In the genomic region with DNA sequence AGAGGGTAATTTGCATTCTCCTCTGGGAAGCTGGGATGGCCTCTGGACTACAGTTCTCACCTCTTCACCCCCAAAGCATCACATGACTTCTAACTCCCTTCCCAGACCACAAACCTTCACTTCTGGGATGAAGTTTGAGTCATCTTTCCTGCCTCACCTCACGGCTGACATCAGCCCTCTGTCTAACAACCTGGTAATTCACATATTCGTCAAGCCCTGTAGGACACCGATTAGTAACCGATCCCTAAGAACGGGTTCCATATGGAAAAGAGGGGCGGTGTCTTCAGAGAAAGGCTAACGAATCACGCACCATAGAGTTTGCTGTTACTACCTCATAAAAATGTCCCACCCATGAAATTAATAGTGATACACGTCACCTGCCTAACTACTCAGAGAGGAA, we compare ENCODE assay signal across 24 mouse cellular contexts. TPM values are rescaled to one million over a fixed set of nuclear protein-coding genes. Genes with fewer than 3 reads are reported as not detected.
A peak's percentile ranks its signal among the peaks of the same experiment; 100 is the strongest.
DNase-seq lines count a peak whose midpoint lies in the region; ATAC-seq lines count a peak whose summit lies in the region.
"Had no signal": no experiment of that assay in that cellular context is flagged by ENCODE, and none has a peak within 500 bp of the region (broad histone marks: within the 10 kb centered on the region; RNA-seq: fewer than 3 reads in every experiment).

No protein-coding gene starts in this region.

- no peaks in the 10 kb centered on the region for H3K36me3 ChIP-seq in heart, embryonic 12.5 days
- no peaks in the 10 kb centered on the region for H3K36me3 ChIP-seq in kidney, embryonic 15.5 days
- no peaks in the 10 kb centered on the region for H3K36me3 ChIP-seq in limb, embryonic 13.5 days
- no peaks in the 10 kb centered on the region for H3K36me3 ChIP-seq in limb, embryonic 10.5 days
- H3K36me3 ChIP-seq: embryonic facial prominence, embryonic 12.5 days; embryonic facial prominence, embryonic 15.5 days; heart, embryonic 10.5 days; hindbrain, embryonic 12.5 days; hindbrain, embryonic 15.5 days had no signal

- peak; percentile 80 for DNase-seq in heart, adult 11 months
- DNase-seq in kidney, adult 11 months, result no peak
- DNase-seq in limb, embryonic 10.5 days (ENCODE audit: low spot score), result no peak
- DNase-seq in frontal cortex, postnatal 14 days (ENCODE audit: low spot score in 2 of 2), result no peak
- DNase-seq: adrenal gland, adult 2 months; adrenal gland, postnatal 14 days; B cell, adult 2 months; cerebellum, adult 11 months; cerebellum, adult 2 months; cerebellum, adult 9-11 months; cerebellum, postnatal 25 days; forebrain, postnatal 0 days; gastrocnemius, postnatal 25 days; heart, adult 2 months had no signal

- no peak overlapping the region for H3K27ac ChIP-seq in heart, embryonic 12.5 days (ENCODE audit: poor library complexity, severe bottlenecking)
- H3K27ac ChIP-seq in kidney, embryonic 15.5 days, result no peak overlapping the region
- H3K27ac ChIP-seq in limb, embryonic 13.5 days, result no peak overlapping the region
- H3K27ac ChIP-seq in limb, embryonic 10.5 days, result no peak overlapping the region
- H3K27ac ChIP-seq: embryonic facial prominence, embryonic 12.5 days; embryonic facial prominence, embryonic 15.5 days; heart, adult 2 months; heart, embryonic 10.5 days; hindbrain, embryonic 12.5 days; hindbrain, embryonic 15.5 days had no signal

- H3K9ac ChIP-seq in heart, embryonic 12.5 days, result no peak overlapping the region
- H3K9ac ChIP-seq in kidney, embryonic 15.5 days, result no peak overlapping the region
- no peak overlapping the region for H3K9ac ChIP-seq in limb, embryonic 13.5 days
- H3K9ac ChIP-seq: embryonic facial prominence, embryonic 12.5 days; embryonic facial prominence, embryonic 15.5 days; forebrain, postnatal 0 days; hindbrain, embryonic 12.5 days; hindbrain, embryonic 15.5 days had no signal

- peaks cover 14% of the 10 kb centered on the region; the same call in 1 of the 2 replicates for H3K27me3 ChIP-seq in heart, embryonic 12.5 days (replicated peaks)
- peaks cover 41% of the 10 kb centered on the region for H3K27me3 ChIP-seq in kidney, embryonic 15.5 days
- H3K27me3 ChIP-seq in limb, embryonic 13.5 days, result peaks cover 45% of the 10 kb centered on the region
- peaks cover 36% of the 10 kb centered on the region for H3K27me3 ChIP-seq in limb, embryonic 10.5 days (ENCODE audit: low read depth, poor library complexity, severe bottlenecking)

- WGBS in heart, embryonic 12.5 days, result 67% methylated on average over 9 of the region's 9 CpGs
- 24% methylated on average over 9 of the region's 9 CpGs for WGBS in kidney, embryonic 15.5 days
- WGBS in limb, embryonic 13.5 days, result 25% methylated on average over 9 of the region's 9 CpGs
- WGBS in limb, embryonic 10.5 days, result 42% methylated on average over 9 of the region's 9 CpGs

- ATAC-seq in heart, embryonic 12.5 days (ENCODE audit: insufficient number of reproducible peaks, low FRiP score), result no peak
- ATAC-seq in kidney, embryonic 15.5 days (replicated peaks; ENCODE audit: low FRiP score), result peak; percentile 71; the same call in 1 of the 2 replicates
- no peak; the same call in 1 of the 2 replicates for ATAC-seq in limb, embryonic 13.5 days (ENCODE audit: low FRiP score, low read depth)
- ATAC-seq: CD4-positive, CD25-positive, alpha-beta regulatory T cell, adult 4 months; forebrain, embryonic 14.5 days; forebrain, postnatal 0 days had no signal

- H3K9me3 ChIP-seq in heart, embryonic 12.5 days (replicated peaks), result peaks cover 7% of the 10 kb centered on the region; the same call in 1 of the 2 replicates
- H3K9me3 ChIP-seq in kidney, embryonic 15.5 days (replicated peaks), result no peaks in the 10 kb centered on the region
- peaks cover 9% of the 10 kb centered on the region; the same call in 1 of the 2 replicates for H3K9me3 ChIP-seq in limb, embryonic 13.5 days
- H3K9me3 ChIP-seq in limb, embryonic 10.5 days (replicated peaks), result no peaks in the 10 kb centered on the region
- H3K9me3 ChIP-seq: embryonic facial prominence, embryonic 15.5 days; heart, embryonic 10.5 days; hindbrain, embryonic 12.5 days; hindbrain, embryonic 15.5 days had no signal

- H3K4me3 ChIP-seq in heart, embryonic 12.5 days, result no peak overlapping the region
- no peak overlapping the region for H3K4me3 ChIP-seq in kidney, embryonic 15.5 days (replicated peaks)
- no peak overlapping the region for H3K4me3 ChIP-seq in limb, embryonic 13.5 days
- no peak overlapping the region for H3K4me3 ChIP-seq in limb, embryonic 10.5 days
- H3K4me3 ChIP-seq: embryonic facial prominence, embryonic 12.5 days; embryonic facial prominence, embryonic 15.5 days; heart, adult 2 months; heart, embryonic 10.5 days; hindbrain, embryonic 12.5 days; hindbrain, embryonic 15.5 days had no signal

- H3K4me1 ChIP-seq in heart, embryonic 12.5 days (replicated peaks), result peaks cover 4% of the 10 kb centered on the region; the same call in 1 of the 2 replicates
- H3K4me1 ChIP-seq in kidney, embryonic 15.5 days, result peaks cover 24% of the 10 kb centered on the region
- peaks cover 23% of the 10 kb centered on the region for H3K4me1 ChIP-seq in limb, embryonic 13.5 days
- peaks cover 17% of the 10 kb centered on the region; the same call in 1 of the 2 replicates for H3K4me1 ChIP-seq in limb, embryonic 10.5 days

- H3K4me2 ChIP-seq in heart, embryonic 12.5 days, result no peak overlapping the region
- H3K4me2 ChIP-seq in kidney, embryonic 15.5 days, result peak overlapping the region; percentile 36
- H3K4me2 ChIP-seq in limb, embryonic 13.5 days (replicated peaks), result peak overlapping the region; percentile 16; the same call in 1 of the 2 replicates
- H3K4me2 ChIP-seq: embryonic facial prominence, embryonic 12.5 days; embryonic facial prominence, embryonic 15.5 days; hindbrain, embryonic 12.5 days; hindbrain, embryonic 15.5 days had no signal

RNA-seq across cellular contexts. Expression of gene Mast4, which starts 6.5 kb away (rescaled TPM):
- polyA plus RNA-seq in heart, embryonic 12.5 days (2016; fragmentation: Nextera tagmentation; extraction: Ambion mirVana), result 52.1 and 55.0 TPM in 2 replicates
- polyA plus RNA-seq in kidney, embryonic 15.5 days (2015; fragmentation: Nextera tagmentation; extraction: Ambion mirVana), result 24.3 and 24.7 TPM in 2 replicates
- 23.2 and 27.9 TPM in 2 replicates for polyA plus RNA-seq in limb, embryonic 13.5 days (2015; fragmentation: Nextera tagmentation; extraction: Ambion mirVana)
- polyA plus RNA-seq in limb, embryonic 10.5 days (2016; fragmentation: Nextera tagmentation; extraction: Ambion mirVana), result 16.8 and 21.5 TPM in 2 replicates
